Mouse (Mus musculus) intestine, embryonic 14.5 days (tissue): ENCODE measurements around the gene Cenps. TPM values are rescaled to one million over a fixed set of nuclear protein-coding genes. Genes with fewer than 3 reads are reported as not detected.

ENCODE experiments used
- ATAC-seq: fragments of 200-750 bp; cut with Nextera tagmentation; replicated peaks from 2 replicates; pipeline ENCODE4 v1.8.0; 2017; ENCODE audit warnings: low read depth, moderate number of reproducible peaks, moderate TSS enrichment, moderate library complexity; ENCODE audit not compliant: low FRiP score, low TSS enrichment
- DNase-seq: peaks from one replicate; pipeline ENCODE4 v3.0.0-alpha.2; 2018; ENCODE audit warnings: low spot score
- H3K27ac ChIP-seq: fragments of 300-500 bp; sonication (generic); 2 replicates; pipeline ENCODE4 v1.5.1; 2014; ENCODE audit warnings: low read depth, mild to moderate bottlenecking, control low read depth
- H3K27me3 ChIP-seq: fragments of 300-500 bp; sonication (generic); replicated peaks from 2 replicates; pipeline ENCODE4 v1.6.1; 2014; ENCODE audit warnings: low read length, control low read depth; ENCODE audit not compliant: control insufficient read depth, insufficient read depth
- H3K36me3 ChIP-seq: fragments of 300-500 bp; sonication (generic); 2 replicates; pipeline ENCODE4 v1.6.1; 2014; ENCODE audit warnings: low read length, control low read depth; ENCODE audit not compliant: control insufficient read depth, insufficient read depth
- H3K4me1 ChIP-seq: fragments of 300-500 bp; sonication (generic); replicated peaks from 2 replicates; pipeline ENCODE4 v1.6.1; 2014; ENCODE audit warnings: low read length, control low read depth, mixed read lengths; ENCODE audit not compliant: control insufficient read depth, insufficient read depth
- H3K4me2 ChIP-seq: fragments of 300-500 bp; sonication (generic); 2 replicates; pipeline ENCODE4 v1.6.1; 2014; ENCODE audit warnings: low read length
- H3K4me3 ChIP-seq: fragments of 300-500 bp; sonication (generic); 2 replicates; pipeline ENCODE4 v1.5.1; 2014; ENCODE audit warnings: low read depth, low read length, control low read depth, mixed read lengths
- H3K9ac ChIP-seq: fragments of 300-500 bp; sonication (generic); 2 replicates; pipeline ENCODE4 v1.6.1; 2014; ENCODE audit warnings: mild to moderate bottlenecking, low read length
- H3K9me3 ChIP-seq: fragments of 300-500 bp; sonication (generic); 2 replicates; pipeline ENCODE4 v1.6.1; 2016; ENCODE audit warnings: low read length, control low read depth; ENCODE audit not compliant: control insufficient read depth
- WGBS: fragments of 180-500 bp; shearing (Covaris S2); extraction: QIAGEN DNeasy Blood & Tissue Kit; methylation state at CpG from one replicate; pipeline ENCODE4 v1.1.7; 2014; 5-methylcytosine and 5-hydroxymethylcytosine counted together
- polyA plus RNA-seq: library from polyadenylated mRNA; unstranded; fragments of >200 nt; fragmentation: Nextera tagmentation; extraction: Ambion mirVana; gene quantifications from 2 replicates; pipeline ENCODE4 v1.2.1, GENCODE M21; 2014

Cenps gene
- polyA plus RNA-seq, 1 experiment from 2014 or later: 33.8 TPM

- Histone ChIP-seq H3K27me3 (no peaks in the 10 kb centered on the region), H3K4me2 (no peak overlapping the region), H3K4me3 (no peak overlapping the region), H3K9me3 (no peaks in the 10 kb centered on the region), H3K4me1 (peaks cover 7% of the 10 kb centered on the region; the same call in 1 of the 2 replicates), H3K9ac (no peak overlapping the region), H3K36me3 (peaks cover 49% of the 10 kb centered on the region), H3K27ac (no peak overlapping the region)
- 71% methylated on average over 5 of the region's 5 CpGs for WGBS
- ATAC-seq (no peak), DNase-seq (no peak)
Measured at GRCm38 (mm10) chr4:149164150-149164549, 26.7 kb upstream of the Cenps start.

- H3K36me3 ChIP-seq: peaks cover 58% of the 10 kb centered on the region
- no peak overlapping the region for H3K4me2 ChIP-seq
- no peak overlapping the region for H3K9ac ChIP-seq
- no peak overlapping the region for H3K4me3 ChIP-seq
- H3K4me1 ChIP-seq: peaks cover 7% of the 10 kb centered on the region; the same call in 1 of the 2 replicates
- no peaks in the 10 kb centered on the region for H3K27me3 ChIP-seq
- DNase-seq: no peak
- ATAC-seq: no peak
- no peak overlapping the region for H3K27ac ChIP-seq
- WGBS: 70% methylated on average over 1 of the region's 1 CpGs
- H3K9me3 ChIP-seq: no peaks in the 10 kb centered on the region
Measured at GRCm38 (mm10) chr4:149163196-149163595, 25.8 kb upstream of the Cenps start.

GRCm38 (mm10) chr4:149161166-149161565 is 23.7 kb upstream of the Cenps start:
- peaks cover 79% of the 10 kb centered on the region for H3K36me3 ChIP-seq

GRCm38 (mm10) chr4:149159891-149160290 is 22.5 kb upstream of the Cenps start:
- no peak overlapping the region for H3K4me3 ChIP-seq
- no peak overlapping the region for H3K4me2 ChIP-seq
- ATAC-seq: no peak
- WGBS: 87% methylated on average over 13 of the region's 13 CpGs
- H3K4me1 ChIP-seq: no peaks in the 10 kb centered on the region
- H3K27me3 ChIP-seq: no peaks in the 10 kb centered on the region
- no peaks in the 10 kb centered on the region for H3K9me3 ChIP-seq
- no peak overlapping the region for H3K9ac ChIP-seq
- no peak overlapping the region for H3K27ac ChIP-seq
- peaks cover 90% of the 10 kb centered on the region for H3K36me3 ChIP-seq
- DNase-seq: no peak

More at GRCm38 (mm10) chr4:149161166-149161565, 23.7 kb upstream of the Cenps start:
- ATAC-seq (no peak), DNase-seq (no peak)
- Histone ChIP-seq H3K9me3 (no peaks in the 10 kb centered on the region), H3K27me3 (no peaks in the 10 kb centered on the region), H3K4me2 (no peak overlapping the region), H3K27ac (no peak overlapping the region), H3K9ac (no peak overlapping the region), H3K4me1 (peaks cover 7% of the 10 kb centered on the region; the same call in 1 of the 2 replicates), H3K4me3 (no peak overlapping the region)
- 90% methylated on average over 6 of the region's 6 CpGs for WGBS

GRCm38 (mm10) chr4:149159203-149159602 is 21.8 kb upstream of the Cenps start:
- H3K4me3 ChIP-seq: no peak overlapping the region
- no peak overlapping the region for H3K4me2 ChIP-seq
- no peaks in the 10 kb centered on the region for H3K9me3 ChIP-seq
- DNase-seq: no peak
- no peak for ATAC-seq
- no peak overlapping the region for H3K9ac ChIP-seq
- H3K27ac ChIP-seq: no peak overlapping the region
- 93% methylated on average over 2 of the region's 2 CpGs for WGBS
- H3K27me3 ChIP-seq: no peaks in the 10 kb centered on the region
- H3K4me1 ChIP-seq: no peaks in the 10 kb centered on the region
- peaks cover 90% of the 10 kb centered on the region for H3K36me3 ChIP-seq

DNA sequence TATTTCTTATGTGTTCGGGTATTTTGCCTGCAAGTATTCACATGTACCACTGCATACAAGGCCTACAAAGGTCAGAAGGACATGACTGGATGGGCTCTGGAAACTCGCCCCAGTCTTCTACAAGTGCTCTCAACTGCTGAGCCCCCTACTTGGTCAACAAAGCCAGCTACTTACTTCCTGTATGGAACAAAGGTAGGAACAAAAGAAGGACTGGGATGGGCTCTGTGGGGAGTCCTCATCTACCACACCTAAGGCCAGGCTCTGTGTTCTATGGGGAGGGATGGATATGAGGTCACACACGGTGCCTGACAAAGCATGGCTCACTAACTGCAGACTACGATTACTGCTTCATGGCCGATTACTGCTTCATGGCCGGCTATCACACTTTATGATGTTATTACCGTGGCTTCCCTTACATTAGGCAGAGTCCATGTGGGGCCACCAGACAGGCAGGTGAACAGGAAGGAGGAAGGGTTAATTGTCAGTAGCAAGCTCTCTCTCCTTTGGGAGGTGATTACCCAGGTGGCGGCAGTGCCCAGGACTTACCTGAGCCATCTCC is 20.1 kb upstream of the Cenps start:
- H3K9ac ChIP-seq: no peak overlapping the region

DNA sequence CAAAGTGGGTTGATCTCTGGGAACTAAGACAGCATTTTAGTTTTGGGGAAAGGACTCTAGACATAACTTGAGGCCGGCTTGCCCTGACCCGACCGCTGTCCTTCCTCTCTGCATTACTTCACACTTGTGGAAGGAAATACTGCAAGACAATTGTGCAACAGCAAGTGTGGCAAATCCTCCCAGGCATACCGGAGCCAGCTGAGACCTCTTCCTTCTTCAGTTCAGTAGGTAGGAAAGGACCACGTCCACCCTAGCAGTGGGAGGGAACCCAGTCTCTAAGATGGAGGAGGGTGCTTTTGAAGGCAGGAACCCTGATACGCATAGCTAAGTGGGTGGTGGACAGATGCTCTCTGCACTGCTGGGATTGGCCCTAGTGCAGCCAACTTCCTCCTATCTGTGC is 18.3 kb upstream of the Cenps start:
- DNase-seq (no peak), ATAC-seq (no peak)
- Histone ChIP-seq H3K27me3 (no peaks in the 10 kb centered on the region), H3K4me2 (no peak overlapping the region), H3K9me3 (no peaks in the 10 kb centered on the region), H3K4me1 (no peaks in the 10 kb centered on the region), H3K36me3 (peaks cover 99% of the 10 kb centered on the region), H3K4me3 (no peak overlapping the region), H3K27ac (no peak overlapping the region), H3K9ac (no peak overlapping the region)
- WGBS: 92% methylated on average over 6 of the region's 6 CpGs

More for the DNA sequence above, 20.1 kb upstream of the Cenps start:
- DNase-seq (no peak), ATAC-seq (no peak)
- no peaks in the 10 kb centered on the region for H3K9me3 ChIP-seq
- peaks cover 96% of the 10 kb centered on the region for H3K36me3 ChIP-seq
- no peak overlapping the region for H3K4me2 ChIP-seq
- no peaks in the 10 kb centered on the region for H3K27me3 ChIP-seq
- H3K27ac ChIP-seq: no peak overlapping the region
- no peak overlapping the region for H3K4me3 ChIP-seq
- no peaks in the 10 kb centered on the region for H3K4me1 ChIP-seq
- 83% methylated on average over 8 of the region's 8 CpGs for WGBS

DNA sequence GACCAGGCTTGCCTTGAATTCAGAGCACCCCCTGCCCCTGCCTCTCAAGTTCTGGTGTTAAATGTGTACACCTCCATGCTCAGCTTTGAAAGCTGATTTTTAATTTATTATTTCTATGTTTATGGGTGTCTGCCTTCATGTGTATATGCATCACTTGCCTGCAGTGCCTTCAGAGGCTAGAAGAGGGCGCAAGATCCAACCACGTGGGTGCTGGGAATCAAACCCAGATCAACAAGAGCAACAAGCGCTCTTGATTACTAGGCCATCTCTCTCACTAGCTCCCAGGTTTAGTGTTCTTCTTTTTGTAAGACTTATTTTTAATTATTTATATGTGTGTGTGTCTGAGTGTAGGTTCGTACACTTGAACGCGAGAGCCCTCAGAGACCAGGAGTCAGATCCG is 17.4 kb upstream of the Cenps start:
- 97% methylated on average over 7 of the region's 7 CpGs for WGBS
- Histone ChIP-seq H3K36me3 (peaks cover 100% of the 10 kb centered on the region), H3K9ac (no peak overlapping the region), H3K27me3 (no peaks in the 10 kb centered on the region), H3K4me1 (no peaks in the 10 kb centered on the region), H3K27ac (no peak overlapping the region), H3K4me3 (no peak overlapping the region), H3K4me2 (no peak overlapping the region), H3K9me3 (no peaks in the 10 kb centered on the region)
- ATAC-seq (no peak), DNase-seq (no peak)

- H3K9me3 ChIP-seq: no peaks in the 10 kb centered on the region
- H3K36me3 ChIP-seq: peaks cover 67% of the 10 kb centered on the region
- no peak overlapping the region for H3K4me2 ChIP-seq
- WGBS: 93% methylated on average over 11 of the region's 11 CpGs
- no peaks in the 10 kb centered on the region for H3K4me1 ChIP-seq
- H3K27me3 ChIP-seq: no peaks in the 10 kb centered on the region
- H3K27ac ChIP-seq: no peak overlapping the region
- H3K9ac ChIP-seq: no peak overlapping the region
- ATAC-seq: no peak
- H3K4me3 ChIP-seq: no peak overlapping the region
- no peak for DNase-seq
Measured at GRCm38 (mm10) chr4:149150721-149151120, 13.3 kb upstream of the Cenps start.
